Mouse (Mus musculus) embryonic facial prominence, embryonic 11.5 days (tissue): ENCODE data around the gene Sspn. TPM values are rescaled to one million over a fixed set of nuclear protein-coding genes. Genes with fewer than 3 reads are reported as not detected.

ENCODE experiments used
- ATAC-seq: fragments of 200-750 bp; cut with Nextera tagmentation; replicated peaks from 2 replicates; pipeline ENCODE4 v1.8.0; 2017; ENCODE audit warnings: low read depth; ENCODE audit not compliant: insufficient number of reproducible peaks, low FRiP score, low TSS enrichment
- DNase-seq: peaks from one replicate; pipeline ENCODE4 v3.0.0-alpha.2; 2015; ENCODE audit warnings: low spot score
- H3K27ac ChIP-seq: fragments of 300-500 bp; sonication (generic); replicated peaks from 2 replicates; pipeline ENCODE4 v1.5.1; 2014; ENCODE audit warnings: mild to moderate bottlenecking, low read depth, low read length, control low read depth
- H3K27me3 ChIP-seq: fragments of 300-500 bp; sonication (generic); 2 replicates; pipeline ENCODE4 v1.6.1; 2014; ENCODE audit warnings: mild to moderate bottlenecking, low read length, moderate library complexity, mixed read lengths; ENCODE audit not compliant: control insufficient read depth, insufficient read depth
- H3K36me3 ChIP-seq: fragments of 300-500 bp; sonication (generic); replicated peaks from 2 replicates; pipeline ENCODE4 v1.6.1; 2014; ENCODE audit warnings: low read depth, mild to moderate bottlenecking, low read length, moderate library complexity, mixed read lengths; ENCODE audit not compliant: control insufficient read depth, insufficient read depth
- H3K4me1 ChIP-seq: fragments of 300-500 bp; sonication (generic); 2 replicates; pipeline ENCODE4 v1.6.1; 2014; ENCODE audit warnings: low read length, mixed read lengths; ENCODE audit not compliant: control insufficient read depth, insufficient read depth
- H3K4me2 ChIP-seq: fragments of 300-500 bp; sonication (generic); 2 replicates; pipeline ENCODE4 v1.6.1; 2014; ENCODE audit warnings: low read depth, mild to moderate bottlenecking, control low read depth, low read length, moderate library complexity
- H3K4me3 ChIP-seq: fragments of 300-500 bp; sonication (generic); 2 replicates; pipeline ENCODE4 v1.5.1; 2014; ENCODE audit warnings: low read depth, low read length, control low read depth
- H3K9ac ChIP-seq: fragments of 300-500 bp; sonication (generic); replicated peaks from 2 replicates; pipeline ENCODE4 v1.6.1; 2014; ENCODE audit warnings: mild to moderate bottlenecking, control low read depth, low read length
- H3K9me3 ChIP-seq: fragments of 300-500 bp; sonication (generic); replicated peaks from 2 replicates; pipeline ENCODE4 v1.6.1; 2016; ENCODE audit warnings: mild to moderate bottlenecking, low read length, inconsistent platforms, mixed read lengths; ENCODE audit not compliant: control insufficient read depth
- WGBS: fragments of 180-500 bp; shearing (Covaris S2); extraction: QIAGEN DNeasy Blood & Tissue Kit; methylation state at CpG from one replicate; pipeline ENCODE4 v1.1.7; 2014; 5-methylcytosine and 5-hydroxymethylcytosine counted together
- polyA plus RNA-seq: library from polyadenylated mRNA; unstranded; fragments of >200 nt; fragmentation: Nextera tagmentation; extraction: Ambion mirVana; gene quantifications from 2 replicates; pipeline ENCODE4 v1.2.1, GENCODE M21; 2014

Sspn gene
- polyA plus RNA-seq, 1 experiment from 2014 or later, result 4.1 TPM

DNA sequence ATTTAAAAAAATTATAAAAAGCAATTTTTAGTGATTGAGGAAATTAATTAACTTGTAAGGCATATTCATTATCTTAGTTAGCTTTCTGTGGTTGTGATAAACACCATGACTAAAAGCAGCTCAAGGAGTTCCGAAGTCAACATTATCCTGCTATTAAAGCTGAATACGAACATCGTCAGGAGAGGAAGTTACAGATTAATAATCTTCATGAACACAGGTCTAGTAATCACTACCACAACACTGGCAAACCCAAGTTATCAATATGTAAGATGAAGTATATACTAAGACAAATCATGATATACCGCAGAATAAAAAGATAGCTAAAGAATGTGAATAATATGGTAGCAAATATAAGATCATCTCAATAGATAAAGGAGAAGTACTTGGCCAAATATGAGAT lies 50.9 kb downstream of the Sspn start:
- no peak overlapping the region for H3K4me2 ChIP-seq
- H3K36me3 ChIP-seq, result no peaks in the 10 kb centered on the region
- no peak overlapping the region for H3K9ac ChIP-seq
- DNase-seq (no peak), ATAC-seq (no peak)
- H3K9me3 ChIP-seq, result no peaks in the 10 kb centered on the region
- no peaks in the 10 kb centered on the region for H3K27me3 ChIP-seq
- WGBS, result 93% methylated on average over 4 of the region's 4 CpGs
- no peak overlapping the region for H3K4me3 ChIP-seq
- H3K4me1 ChIP-seq, result no peaks in the 10 kb centered on the region
- H3K27ac ChIP-seq, result no peak overlapping the region

DNA sequence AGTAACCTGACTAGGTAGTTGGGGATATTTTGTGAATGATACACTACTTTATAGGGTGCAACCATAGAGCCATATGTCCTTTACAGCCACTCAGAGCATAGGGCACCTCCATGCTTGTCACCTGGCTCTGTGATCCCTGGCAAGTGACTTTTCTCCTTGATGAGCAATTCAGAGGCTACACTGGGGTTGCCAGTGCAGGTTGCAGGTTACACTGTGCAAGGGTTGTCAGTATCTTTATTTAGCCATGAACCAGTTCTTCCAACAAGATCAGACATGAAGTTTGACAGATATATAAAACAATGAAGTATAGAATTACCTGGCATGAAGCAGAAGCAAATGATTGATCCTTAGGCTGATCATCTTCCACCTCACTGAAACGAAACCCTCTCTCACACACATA lies 59.1 kb downstream of the Sspn start:
- Histone ChIP-seq H3K27me3 (no peaks in the 10 kb centered on the region), H3K4me1 (no peaks in the 10 kb centered on the region), H3K9me3 (no peaks in the 10 kb centered on the region), H3K4me2 (no peak overlapping the region), H3K27ac (no peak overlapping the region), H3K4me3 (no peak overlapping the region), H3K36me3 (no peaks in the 10 kb centered on the region), H3K9ac (no peak overlapping the region)
- WGBS, result 81% methylated on average over 1 of the region's 1 CpGs
- DNase-seq (no peak), ATAC-seq (no peak)

- Histone ChIP-seq H3K27ac (no peak overlapping the region), H3K9ac (no peak overlapping the region), H3K27me3 (no peaks in the 10 kb centered on the region), H3K4me1 (no peaks in the 10 kb centered on the region), H3K4me3 (no peak overlapping the region), H3K9me3 (no peaks in the 10 kb centered on the region), H3K4me2 (no peak overlapping the region), H3K36me3 (no peaks in the 10 kb centered on the region)
- WGBS, result 88% methylated on average over 11 of the region's 11 CpGs
- DNase-seq (no peak), ATAC-seq (no peak)
These were observed 61.1 kb downstream of the Sspn start for GRCm38 (mm10) chr6:145992526-145992925.

DNA sequence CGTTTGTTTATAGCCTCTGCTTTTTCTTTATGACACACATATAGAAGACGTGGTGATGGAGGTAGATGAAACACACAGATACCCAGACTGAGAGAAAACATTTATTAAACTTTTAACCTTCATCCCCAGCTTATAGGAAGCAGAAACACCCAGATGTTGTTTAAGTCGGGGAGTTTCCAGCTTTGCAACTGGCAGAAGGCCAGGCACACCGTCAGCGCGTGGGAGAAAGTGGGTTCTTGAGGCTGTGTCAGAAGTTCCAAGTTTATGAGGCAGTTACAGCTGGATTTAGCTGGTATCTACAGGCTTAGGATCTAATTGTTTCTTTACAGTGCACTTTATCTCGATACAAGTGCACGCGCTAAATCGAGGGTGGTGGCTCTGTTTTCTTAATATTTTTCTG lies 61.5 kb downstream of the Sspn start:
- Histone ChIP-seq H3K9ac (no peak overlapping the region), H3K27ac (no peak overlapping the region), H3K36me3 (no peaks in the 10 kb centered on the region), H3K27me3 (no peaks in the 10 kb centered on the region), H3K4me2 (no peak overlapping the region), H3K4me3 (no peak overlapping the region), H3K4me1 (no peaks in the 10 kb centered on the region), H3K9me3 (no peaks in the 10 kb centered on the region)
- WGBS, result 91% methylated on average over 10 of the region's 10 CpGs
- no peak for ATAC-seq
- no peak for DNase-seq

DNA sequence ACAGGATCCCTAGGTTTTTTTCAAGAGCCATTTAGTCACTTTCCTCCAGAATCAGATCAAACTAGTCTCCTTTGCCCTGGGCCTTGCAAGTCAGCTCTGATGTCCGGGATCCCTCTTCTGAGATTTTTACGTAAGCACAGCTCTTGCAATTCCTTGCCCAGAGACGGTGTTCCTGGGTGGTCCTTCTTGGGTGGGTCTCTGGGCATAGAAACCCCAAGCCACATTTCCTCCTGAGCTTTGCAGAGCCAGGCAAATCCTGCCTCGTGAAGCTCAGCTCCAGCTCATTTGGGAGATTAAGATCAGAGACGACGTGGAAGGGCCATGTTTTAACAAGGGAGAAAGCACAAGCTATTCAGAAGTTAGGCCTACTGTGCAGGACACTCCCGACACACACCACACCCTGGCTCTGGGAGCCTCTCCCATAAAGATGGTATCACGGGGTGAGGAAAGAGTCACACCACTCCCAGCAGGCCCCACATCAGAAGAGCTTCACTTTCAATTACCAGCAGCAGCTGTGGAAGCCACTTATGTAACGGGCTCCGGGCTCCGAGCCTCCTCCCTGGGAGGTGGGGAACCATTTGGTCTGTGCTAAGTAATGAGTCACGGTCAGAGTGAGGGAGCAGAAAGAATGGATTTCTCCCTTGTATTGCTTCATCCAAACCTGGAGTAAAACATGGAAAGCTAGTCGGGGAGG lies 67.0 kb downstream of the Sspn start:
- Histone ChIP-seq H3K27me3 (no peaks in the 10 kb centered on the region), H3K4me1 (no peaks in the 10 kb centered on the region), H3K4me3 (no peak overlapping the region), H3K9ac (no peak overlapping the region), H3K9me3 (no peaks in the 10 kb centered on the region), H3K27ac (no peak overlapping the region), H3K36me3 (no peaks in the 10 kb centered on the region), H3K4me2 (no peak overlapping the region)
- WGBS, result 22% methylated on average over 13 of the region's 13 CpGs
- DNase-seq, result peak; percentile 65
- ATAC-seq, result peak; percentile 65

- Histone ChIP-seq H3K27me3 (no peaks in the 10 kb centered on the region), H3K27ac (no peak overlapping the region), H3K4me1 (no peaks in the 10 kb centered on the region), H3K4me3 (no peak overlapping the region), H3K9me3 (no peaks in the 10 kb centered on the region), H3K36me3 (no peaks in the 10 kb centered on the region), H3K9ac (no peak overlapping the region), H3K4me2 (no peak overlapping the region)
- DNase-seq (no peak), ATAC-seq (no peak)
- WGBS, result 96% methylated on average over 1 of the region's 1 CpGs
These were observed 69.3 kb downstream of the Sspn start for GRCm38 (mm10) chr6:146000767-146001166.

GRCm38 (mm10) chr6:146001396-146002191 lies 70.2 kb downstream of the Sspn start:
- no peak for DNase-seq

GRCm38 (mm10) chr6:146004174-146004601 lies 72.7 kb downstream of the Sspn start:
- H3K9me3 ChIP-seq, result no peaks in the 10 kb centered on the region
- no peak overlapping the region for H3K4me3 ChIP-seq
- H3K36me3 ChIP-seq, result no peaks in the 10 kb centered on the region
- DNase-seq, result no peak
- H3K9ac ChIP-seq, result no peak overlapping the region
- H3K27ac ChIP-seq, result no peak overlapping the region
- H3K4me1 ChIP-seq, result no peaks in the 10 kb centered on the region
- H3K27me3 ChIP-seq, result no peaks in the 10 kb centered on the region
- no peak for ATAC-seq
- WGBS, result 78% methylated on average over 3 of the region's 3 CpGs
- H3K4me2 ChIP-seq, result no peak overlapping the region

More at GRCm38 (mm10) chr6:146001396-146002191, 70.2 kb downstream of the Sspn start:
- Histone ChIP-seq H3K9me3 (no peaks in the 10 kb centered on the region), H3K27ac (no peak overlapping the region), H3K4me2 (no peak overlapping the region), H3K9ac (no peak overlapping the region), H3K27me3 (no peaks in the 10 kb centered on the region), H3K36me3 (no peaks in the 10 kb centered on the region), H3K4me3 (no peak overlapping the region), H3K4me1 (no peaks in the 10 kb centered on the region)
- no peak for ATAC-seq
- 89% methylated on average over 22 of the region's 22 CpGs for WGBS
